Mouse (Mus musculus) kidney, embryonic 16.5 days (tissue): Measurements from ENCODE around the gene Bcl2l10. TPM values are rescaled to one million over a fixed set of nuclear protein-coding genes. Genes with fewer than 3 reads are reported as not detected.

ENCODE experiments used
- ATAC-seq: fragments of 200-750 bp; cut with Nextera tagmentation; 2 replicates; pipeline ENCODE4 v1.8.0; 2017; ENCODE audit warnings: moderate TSS enrichment; ENCODE audit not compliant: low FRiP score, low TSS enrichment
- H3K27ac ChIP-seq: fragments of 300-500 bp; sonication (generic); 2 replicates; pipeline ENCODE4 v1.5.1; 2014; ENCODE audit warnings: low read length
- H3K27me3 ChIP-seq: fragments of 300-500 bp; sonication (generic); 2 replicates; pipeline ENCODE4 v1.6.1; 2014; ENCODE audit warnings: low read length, control low read depth, mixed read lengths; ENCODE audit not compliant: insufficient read depth
- H3K36me3 ChIP-seq: fragments of 300-500 bp; sonication (generic); 2 replicates; pipeline ENCODE4 v1.6.1; 2014; ENCODE audit warnings: low read length, control low read depth, mixed read lengths; ENCODE audit not compliant: insufficient read depth
- H3K4me1 ChIP-seq: fragments of 300-500 bp; sonication (generic); 2 replicates; pipeline ENCODE4 v1.6.1; 2014; ENCODE audit warnings: low read length, control low read depth, mixed read lengths; ENCODE audit not compliant: insufficient read depth
- H3K4me2 ChIP-seq: fragments of 300-500 bp; sonication (generic); replicated peaks from 2 replicates; pipeline ENCODE4 v1.6.1; 2014; ENCODE audit warnings: low read depth, low read length
- H3K4me3 ChIP-seq: fragments of 300-500 bp; sonication (generic); 2 replicates; pipeline ENCODE4 v1.5.1; 2014; ENCODE audit warnings: mild to moderate bottlenecking, low read length
- H3K9ac ChIP-seq: fragments of 300-500 bp; sonication (generic); replicated peaks from 2 replicates; pipeline ENCODE4 v1.6.1; 2014; ENCODE audit warnings: low read length
- H3K9me3 ChIP-seq: fragments of 300-500 bp; sonication (generic); 2 replicates; pipeline ENCODE4 v1.6.1; 2016; ENCODE audit warnings: low read length, control low read depth
- WGBS: fragments of 180-500 bp; shearing (Covaris S2); extraction: QIAGEN DNeasy Blood & Tissue Kit; methylation state at CpG from one replicate; pipeline ENCODE4 v1.1.7; 2014; 5-methylcytosine and 5-hydroxymethylcytosine counted together
- polyA plus RNA-seq: library from polyadenylated mRNA; unstranded; fragments of >200 nt; fragmentation: Nextera tagmentation; extraction: Ambion mirVana; gene quantifications from 2 replicates; pipeline ENCODE4 v1.2.1, GENCODE M21; 2015

Gene Bcl2l10
- polyA plus RNA-seq, 1 experiment from 2014 or later, result not detected

DNA sequence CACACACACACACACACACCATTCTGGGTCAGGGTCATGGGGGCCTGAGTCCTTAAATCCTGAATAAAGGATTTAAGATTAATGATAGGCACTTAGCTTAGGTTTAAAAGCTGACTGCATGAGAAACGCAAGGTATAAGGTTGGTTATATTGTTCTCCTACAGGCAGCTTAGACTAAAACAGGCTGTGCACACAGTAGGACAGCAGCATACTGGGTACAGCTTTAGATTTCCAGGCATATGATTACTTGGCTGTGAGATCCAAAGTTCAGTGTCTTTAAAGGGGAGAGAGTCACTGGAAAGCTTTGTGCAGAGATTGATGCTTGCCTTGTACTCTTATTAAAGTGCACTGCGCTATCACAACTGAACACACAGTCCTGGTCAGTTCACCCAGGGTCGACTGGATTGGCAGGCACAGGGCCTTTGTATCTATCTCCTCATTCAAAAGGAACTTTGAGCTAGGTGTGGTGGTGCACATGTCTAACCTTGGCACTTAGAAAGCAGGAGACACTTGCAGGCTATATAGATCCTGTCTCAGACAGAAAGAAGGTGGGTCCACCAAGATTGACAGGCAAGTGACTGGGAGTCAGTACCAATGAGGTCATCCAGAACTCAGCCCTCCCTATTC, 36.9 kb downstream of the Bcl2l10 start:
- H3K27ac ChIP-seq, result no peak overlapping the region
- no peak overlapping the region for H3K4me2 ChIP-seq
- no peak overlapping the region for H3K4me3 ChIP-seq
- 86% methylated on average over 3 of the region's 3 CpGs for WGBS
- no peak overlapping the region for H3K9ac ChIP-seq
- peaks cover 17% of the 10 kb centered on the region for H3K36me3 ChIP-seq
- H3K27me3 ChIP-seq, result no peaks in the 10 kb centered on the region
- no peaks in the 10 kb centered on the region for H3K4me1 ChIP-seq
- H3K9me3 ChIP-seq, result no peaks in the 10 kb centered on the region
- ATAC-seq, result no peak

DNA sequence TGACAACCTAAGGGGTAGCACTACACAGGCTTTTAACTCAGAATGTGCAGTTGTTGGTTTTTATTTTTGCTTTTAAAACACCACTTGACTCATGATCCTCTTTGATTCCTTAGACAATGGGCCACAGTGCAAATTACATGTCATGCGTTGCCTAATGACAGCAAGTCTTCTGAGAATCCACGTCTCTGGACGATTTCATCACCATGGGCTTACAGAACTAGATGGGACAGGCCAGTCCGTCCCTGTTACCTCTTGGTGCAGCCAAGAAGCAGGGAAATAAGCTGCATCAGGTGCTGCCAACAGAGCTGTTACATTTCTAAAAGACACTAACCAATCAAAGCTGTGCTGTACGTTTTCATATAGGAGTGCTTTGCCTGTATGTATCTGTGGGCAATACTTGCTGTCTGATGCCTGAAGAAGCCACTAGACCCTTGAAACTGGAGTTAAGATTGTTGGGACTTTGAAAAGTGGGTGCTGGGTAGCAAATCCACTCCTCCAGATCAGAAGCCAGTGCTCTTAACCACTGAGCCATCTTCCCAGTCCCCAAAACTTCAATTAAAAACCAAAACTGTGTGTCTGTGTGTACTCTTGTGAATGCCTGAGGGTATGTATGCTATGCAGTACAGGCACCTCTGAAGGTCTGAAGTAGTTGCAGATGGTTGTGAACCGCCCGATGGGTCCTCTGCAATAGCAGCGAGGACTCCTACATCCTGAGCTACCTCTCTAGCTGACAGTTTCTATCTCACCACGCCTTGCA, 37.8 kb downstream of the Bcl2l10 start:
- Histone ChIP-seq H3K36me3 (peaks cover 21% of the 10 kb centered on the region), H3K4me3 (no peak overlapping the region), H3K9ac (no peak overlapping the region), H3K4me2 (no peak overlapping the region), H3K4me1 (no peaks in the 10 kb centered on the region), H3K9me3 (no peaks in the 10 kb centered on the region), H3K27ac (no peak overlapping the region), H3K27me3 (no peaks in the 10 kb centered on the region)
- no peak for ATAC-seq
- WGBS, result 88% methylated on average over 9 of the region's 9 CpGs

DNA sequence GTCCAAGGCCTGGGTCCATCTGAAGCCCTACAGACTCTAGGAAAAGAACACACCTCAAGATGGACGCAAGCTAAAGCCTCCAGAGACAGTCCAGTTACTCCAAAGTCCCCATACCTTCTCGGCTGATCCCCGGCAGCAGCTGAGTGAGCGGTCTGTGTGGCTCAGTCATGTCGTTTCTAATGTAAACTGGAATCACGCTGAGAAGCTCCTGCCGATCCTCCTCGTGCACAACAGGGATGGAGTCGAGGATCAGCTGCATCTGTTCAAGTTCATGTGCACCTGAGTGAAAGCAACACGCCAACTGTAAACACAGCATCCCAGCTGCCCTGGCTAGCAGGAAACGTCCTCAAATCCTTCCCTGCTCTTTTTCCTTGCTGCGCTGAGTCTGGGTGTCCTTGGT, 45.7 kb downstream of the Bcl2l10 start:
- WGBS, result 81% methylated on average over 12 of the region's 12 CpGs
- H3K4me1 ChIP-seq, result no peaks in the 10 kb centered on the region
- no peak overlapping the region for H3K27ac ChIP-seq
- H3K4me2 ChIP-seq, result no peak overlapping the region
- peaks cover 69% of the 10 kb centered on the region for H3K36me3 ChIP-seq
- no peak overlapping the region for H3K9ac ChIP-seq
- H3K9me3 ChIP-seq, result no peaks in the 10 kb centered on the region
- ATAC-seq, result no peak
- H3K4me3 ChIP-seq, result no peak overlapping the region
- H3K27me3 ChIP-seq, result no peaks in the 10 kb centered on the region

DNA sequence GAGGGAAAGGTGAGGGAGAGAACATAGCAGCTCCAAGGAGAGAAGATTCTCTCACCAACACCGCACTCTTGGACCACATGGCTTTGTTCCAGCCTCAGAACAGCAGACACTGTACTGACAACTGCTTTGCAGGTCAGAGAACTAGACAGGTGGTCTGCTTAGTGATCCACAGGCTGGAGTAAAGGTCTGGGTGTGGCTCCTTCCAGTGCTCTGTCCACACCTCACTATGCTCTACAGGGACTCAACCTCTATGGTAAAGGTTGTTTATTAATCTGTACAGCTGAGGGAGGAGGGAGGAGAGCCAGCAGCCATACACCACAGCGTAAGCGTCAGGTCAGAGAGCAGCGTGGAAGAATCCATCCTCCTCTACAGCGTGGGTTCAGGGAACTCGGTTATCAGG, 48.4 kb downstream of the Bcl2l10 start:
- Histone ChIP-seq H3K36me3 (peaks cover 57% of the 10 kb centered on the region), H3K4me1 (peaks cover 5% of the 10 kb centered on the region; the same call in 1 of the 2 replicates), H3K9ac (no peak overlapping the region), H3K9me3 (no peaks in the 10 kb centered on the region), H3K27ac (no peak overlapping the region), H3K27me3 (no peaks in the 10 kb centered on the region), H3K4me2 (no peak overlapping the region), H3K4me3 (no peak overlapping the region)
- WGBS, result 82% methylated on average over 6 of the region's 6 CpGs
- ATAC-seq, result no peak

DNA sequence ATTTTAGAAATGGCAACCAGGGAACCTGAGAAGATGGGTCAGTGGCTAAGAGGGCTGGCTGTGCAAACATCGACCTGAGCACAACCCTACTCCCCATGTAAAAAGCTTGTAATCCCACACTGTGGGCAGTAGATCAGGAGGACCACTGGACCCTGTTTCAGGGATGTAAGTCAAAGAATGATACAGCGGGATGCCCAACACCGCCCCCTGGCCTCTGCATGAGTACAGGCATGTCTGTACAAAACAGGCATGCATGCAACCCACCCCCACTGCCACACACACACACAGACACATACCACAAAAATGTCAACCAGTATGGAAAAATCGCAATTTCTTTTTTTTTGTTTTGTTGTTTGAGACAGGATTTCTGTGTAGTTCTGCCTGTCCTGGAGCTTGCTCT, 51.5 kb downstream of the Bcl2l10 start:
- Histone ChIP-seq H3K9me3 (no peaks in the 10 kb centered on the region), H3K4me3 (no peak overlapping the region), H3K27ac (no peak overlapping the region), H3K4me2 (no peak overlapping the region), H3K36me3 (peaks cover 34% of the 10 kb centered on the region), H3K27me3 (no peaks in the 10 kb centered on the region), H3K9ac (no peak overlapping the region), H3K4me1 (peaks cover 15% of the 10 kb centered on the region)
- WGBS, result 87% methylated on average over 4 of the region's 4 CpGs
- no peak for ATAC-seq

DNA sequence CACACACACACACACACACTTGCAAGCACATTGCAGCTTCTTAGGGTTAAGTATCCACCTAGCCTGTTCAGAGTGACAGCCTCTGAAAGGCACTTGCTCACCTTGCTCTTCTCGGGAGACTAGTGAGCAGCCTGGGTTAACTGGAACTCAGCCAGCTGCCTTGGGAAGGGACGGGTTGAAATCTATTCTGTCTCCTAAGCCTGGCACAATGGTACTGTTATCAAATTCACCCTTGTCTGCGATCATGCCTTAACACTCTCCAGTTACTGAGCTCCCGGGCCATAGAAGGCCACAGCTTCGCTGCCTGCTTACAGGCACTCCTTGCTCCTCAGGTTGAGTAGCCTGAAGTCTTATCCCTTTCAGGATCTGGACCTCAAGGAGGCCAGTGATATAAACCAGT, 53.1 kb downstream of the Bcl2l10 start:
- no peak overlapping the region for H3K27ac ChIP-seq
- 71% methylated on average over 5 of the region's 5 CpGs for WGBS
- ATAC-seq, result no peak
- no peak overlapping the region for H3K4me2 ChIP-seq
- peaks cover 19% of the 10 kb centered on the region for H3K4me1 ChIP-seq
- H3K4me3 ChIP-seq, result no peak overlapping the region
- peaks cover 25% of the 10 kb centered on the region for H3K36me3 ChIP-seq
- no peaks in the 10 kb centered on the region for H3K27me3 ChIP-seq
- no peak overlapping the region for H3K9ac ChIP-seq
- H3K9me3 ChIP-seq, result no peaks in the 10 kb centered on the region

Other genes starting within 250 kb of the Bcl2l10 start
- 4.0 and 5.0 TPM in 2 replicates for gene Myo5c, start 115.7 kb upstream of the Bcl2l10 start, polyA plus RNA-seq
- 30.3 and 30.9 TPM in 2 replicates for gene Gnb5, start 41.5 kb upstream of the Bcl2l10 start, polyA plus RNA-seq
- 55.0 and 61.9 TPM in 2 replicates for gene Mapk6, start 62.2 kb downstream of the Bcl2l10 start, polyA plus RNA-seq
- 40.1 and 43.1 TPM in 2 replicates for gene Leo1, start 93.8 kb downstream of the Bcl2l10 start, polyA plus RNA-seq
- 157 and 167 TPM in 2 replicates for gene Tmod3, start 211.9 kb downstream of the Bcl2l10 start, polyA plus RNA-seq